Mouse (Mus musculus): ENCODE measurements around the gene Gm37240. TPM values are rescaled to one million over a fixed set of nuclear protein-coding genes. Genes with fewer than 3 reads are reported as not detected.

Gm37240 gene
- polyA plus RNA-seq, 1 experiment from 2014 or later = 18.1 TPM

DNA sequence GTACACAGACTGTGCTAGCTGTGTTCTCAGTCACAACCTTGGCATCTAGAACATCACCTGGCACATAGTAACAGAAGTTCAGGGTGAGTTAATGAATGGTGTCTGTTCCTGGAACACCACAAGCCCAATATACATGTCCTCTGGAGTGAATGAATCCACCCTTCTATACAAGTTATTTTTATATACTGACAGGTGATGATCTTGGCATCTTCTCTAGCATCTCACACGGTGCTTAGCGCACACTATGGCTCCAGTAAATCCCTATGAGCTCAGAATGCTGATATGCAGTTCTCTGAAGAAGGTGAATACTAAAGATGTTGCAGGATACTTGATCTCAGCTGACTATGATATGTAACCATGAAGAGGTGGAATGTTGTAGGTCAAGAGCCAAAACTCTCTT, 24.4 kb downstream of the Gm37240 start:
- no peaks in the 10 kb centered on the region for H3K27me3 ChIP-seq (ENCODE audit: control insufficient read depth, insufficient read depth, low read length)
- H3K9ac ChIP-seq (ENCODE audit: low read length) = no peak overlapping the region
- H3K4me3 ChIP-seq (ENCODE audit: low read depth, low read length) = no peak overlapping the region
- no peaks in the 10 kb centered on the region for H3K9me3 ChIP-seq (ENCODE audit: control insufficient read depth, low read length)
- WGBS = 79% methylated on average over 2 of the region's 2 CpGs
- ATAC-seq (ENCODE audit: low FRiP score, low TSS enrichment) = no peak
- H3K36me3 ChIP-seq (ENCODE audit: control insufficient read depth, insufficient read depth, low read length) = no peaks in the 10 kb centered on the region
- no peak for DNase-seq (ENCODE audit: low spot score)
- H3K27ac ChIP-seq (replicated peaks) = no peak overlapping the region
- no peak overlapping the region for H3K4me2 ChIP-seq (replicated peaks; ENCODE audit: low read depth)
- TF ChIP-seq CTCF (IDR thresholded peaks at IDR 0.05; ENCODE audit: low read depth) (no peak), EP300 (optimal IDR thresholded peaks at IDR 0.05) (no peak)
- H3K4me1 ChIP-seq (replicated peaks; ENCODE audit: control insufficient read depth, insufficient read depth) = no peaks in the 10 kb centered on the region

DNA sequence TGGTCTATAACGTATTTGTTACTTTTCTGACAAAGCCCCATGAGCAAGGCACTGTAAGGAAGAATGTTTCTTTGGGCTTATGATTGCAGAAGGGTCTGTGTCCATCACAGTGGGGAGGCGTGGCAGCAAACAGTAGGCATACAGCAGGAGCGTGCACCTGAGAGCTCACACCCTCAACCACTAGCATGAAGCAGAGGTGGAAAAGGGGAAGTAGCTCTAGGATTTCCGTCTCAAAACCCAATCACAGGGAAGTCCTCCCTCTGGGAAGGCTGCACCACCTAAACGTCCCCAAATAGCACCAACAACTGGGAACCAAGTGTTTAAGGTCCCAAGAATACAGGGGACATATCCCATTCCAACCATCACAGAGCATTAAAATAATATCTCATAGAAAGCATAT, 26.3 kb downstream of the Gm37240 start:
- no peaks in the 10 kb centered on the region for H3K9me3 ChIP-seq (ENCODE audit: control insufficient read depth, low read length)
- 69% methylated on average over 5 of the region's 5 CpGs for WGBS
- no peaks in the 10 kb centered on the region for H3K4me1 ChIP-seq (replicated peaks; ENCODE audit: control insufficient read depth, insufficient read depth)
- H3K27ac ChIP-seq (replicated peaks) = no peak overlapping the region
- no peaks in the 10 kb centered on the region for H3K36me3 ChIP-seq (ENCODE audit: control insufficient read depth, insufficient read depth, low read length)
- H3K9ac ChIP-seq (ENCODE audit: low read length) = no peak overlapping the region
- no peak for ATAC-seq (ENCODE audit: low FRiP score, low TSS enrichment)
- no peaks in the 10 kb centered on the region for H3K27me3 ChIP-seq (ENCODE audit: control insufficient read depth, insufficient read depth, low read length)
- H3K4me2 ChIP-seq (replicated peaks; ENCODE audit: low read depth) = no peak overlapping the region
- no peak for TF ChIP-seq CTCF (IDR thresholded peaks at IDR 0.05; ENCODE audit: low read depth)
- DNase-seq (ENCODE audit: low spot score) = no peak
- H3K4me3 ChIP-seq (ENCODE audit: low read depth, low read length) = no peak overlapping the region

DNA sequence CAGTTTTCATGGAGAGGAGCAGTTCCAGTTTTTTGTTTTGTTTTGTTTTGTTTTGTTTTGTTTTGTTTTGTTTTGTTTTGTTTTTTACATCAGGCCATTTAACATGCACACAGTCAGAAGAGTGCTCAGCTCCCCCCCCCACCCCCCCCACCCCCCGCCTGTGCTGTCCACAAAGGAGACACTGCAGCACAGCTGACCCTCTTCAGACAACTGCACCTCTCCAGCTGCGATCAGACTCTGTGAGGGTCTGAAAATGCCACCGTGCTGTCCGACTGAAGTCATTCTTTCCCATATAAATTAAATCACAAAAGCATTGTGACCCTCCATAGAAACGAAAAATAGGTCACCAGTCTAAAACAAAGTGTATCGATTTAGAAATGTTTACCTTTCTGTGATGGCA, 28.0 kb downstream of the Gm37240 start:
- ATAC-seq (ENCODE audit: low FRiP score, low TSS enrichment) (no peak), DNase-seq (ENCODE audit: low spot score) (no peak)
- Histone ChIP-seq H3K36me3 (ENCODE audit: control insufficient read depth, insufficient read depth, low read length) (no peaks in the 10 kb centered on the region), H3K27me3 (ENCODE audit: control insufficient read depth, insufficient read depth, low read length) (no peaks in the 10 kb centered on the region), H3K9me3 (ENCODE audit: control insufficient read depth, low read length) (no peaks in the 10 kb centered on the region), H3K4me1 (replicated peaks; ENCODE audit: control insufficient read depth, insufficient read depth) (no peaks in the 10 kb centered on the region), H3K27ac (replicated peaks) (no peak overlapping the region), H3K4me2 (replicated peaks; ENCODE audit: low read depth) (no peak overlapping the region), H3K9ac (ENCODE audit: low read length) (no peak overlapping the region), H3K4me3 (ENCODE audit: low read depth, low read length) (no peak overlapping the region)
- TF ChIP-seq CTCF (IDR thresholded peaks at IDR 0.05; ENCODE audit: low read depth) = no peak
- no peak for TF ChIP-seq EP300 (optimal IDR thresholded peaks at IDR 0.05)
- 60% methylated on average over 6 of the region's 6 CpGs for WGBS

DNA sequence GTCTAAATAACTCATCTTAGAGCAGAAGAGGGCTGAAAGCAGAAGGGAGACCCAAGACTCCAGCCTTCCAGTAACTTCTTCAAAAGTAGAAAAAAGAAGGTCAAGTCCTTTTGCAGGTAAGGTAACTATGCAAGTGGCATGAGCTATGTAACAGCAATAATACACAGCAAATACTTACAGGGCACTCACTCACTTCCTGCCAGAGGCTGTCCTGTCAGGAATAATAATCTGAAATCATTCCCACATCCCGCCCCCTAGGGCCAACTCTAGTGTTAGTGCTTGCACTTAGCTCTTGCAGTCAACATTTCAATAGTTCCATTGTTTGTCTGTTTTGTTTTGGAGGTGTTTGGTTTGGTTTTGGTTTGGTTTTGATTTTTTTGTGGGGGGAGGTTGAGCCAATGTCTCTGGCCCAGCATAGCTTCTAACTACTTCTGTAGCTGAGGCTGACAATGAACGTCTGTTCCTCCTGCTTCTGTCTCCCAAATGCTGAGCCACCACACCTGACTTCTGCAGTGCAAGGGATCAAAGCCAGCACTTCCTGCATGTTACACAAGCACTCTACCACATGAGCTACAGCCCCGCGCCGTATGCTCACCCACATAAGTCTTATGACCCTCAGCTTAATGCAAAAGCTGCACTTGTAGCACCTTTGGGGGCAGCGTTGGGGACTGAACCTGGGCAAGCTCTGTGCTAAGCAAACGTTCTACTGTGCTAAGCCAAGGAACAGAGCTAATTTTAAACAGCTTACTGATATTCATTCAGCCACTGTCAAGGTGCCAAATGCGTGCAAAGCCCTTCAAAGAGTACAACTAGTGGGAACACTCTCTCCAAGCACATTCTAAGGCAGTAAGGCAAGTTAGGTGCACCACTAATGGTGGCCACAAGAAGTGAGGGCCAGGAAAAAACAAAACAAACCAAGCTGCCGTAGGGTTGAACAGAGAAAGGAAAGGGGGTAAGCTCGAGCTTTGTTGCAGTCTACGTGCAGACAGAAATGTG, 28.9 kb downstream of the Gm37240 start:
- no peak for ATAC-seq (ENCODE audit: low FRiP score, low TSS enrichment)

DNA sequence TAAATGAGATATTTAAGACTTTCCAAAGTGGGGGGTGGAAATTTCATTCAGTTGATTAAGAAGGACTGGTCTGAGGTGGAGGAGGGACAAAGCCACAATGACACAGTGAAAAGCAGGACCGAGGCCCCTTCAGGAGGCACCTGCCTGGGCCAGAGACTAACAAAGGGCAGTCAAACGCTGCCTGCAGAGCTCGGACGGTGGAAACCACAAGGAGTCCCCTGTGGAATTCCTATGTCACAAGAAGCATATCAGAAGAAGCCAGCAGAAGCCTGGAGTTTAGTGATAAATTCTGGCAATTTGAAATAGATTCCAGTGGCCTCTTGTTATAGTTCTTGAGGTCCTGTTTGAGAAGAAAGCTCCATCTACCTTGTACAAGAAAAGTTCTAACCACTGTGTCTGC, 30.2 kb downstream of the Gm37240 start:
- no peak for TF ChIP-seq EP300 (optimal IDR thresholded peaks at IDR 0.05)
- TF ChIP-seq CTCF (IDR thresholded peaks at IDR 0.05; ENCODE audit: low read depth) = no peak
- WGBS = 45% methylated on average over 4 of the region's 4 CpGs
- DNase-seq (ENCODE audit: low spot score) = no peak
- no peaks in the 10 kb centered on the region for H3K4me1 ChIP-seq (replicated peaks; ENCODE audit: control insufficient read depth, insufficient read depth)
- H3K4me3 ChIP-seq (ENCODE audit: low read depth, low read length) = no peak overlapping the region
- no peak overlapping the region for H3K9ac ChIP-seq (ENCODE audit: low read length)
- no peaks in the 10 kb centered on the region for H3K27me3 ChIP-seq (ENCODE audit: control insufficient read depth, insufficient read depth, low read length)
- no peaks in the 10 kb centered on the region for H3K36me3 ChIP-seq (ENCODE audit: control insufficient read depth, insufficient read depth, low read length)
- H3K9me3 ChIP-seq (ENCODE audit: control insufficient read depth, low read length) = no peaks in the 10 kb centered on the region
- H3K27ac ChIP-seq (replicated peaks) = no peak overlapping the region
- H3K4me2 ChIP-seq (replicated peaks; ENCODE audit: low read depth) = no peak overlapping the region
- no peak for ATAC-seq (ENCODE audit: low FRiP score, low TSS enrichment)

More for the DNA sequence above, 28.9 kb downstream of the Gm37240 start:
- TF ChIP-seq EP300 (optimal IDR thresholded peaks at IDR 0.05) = no peak
- TF ChIP-seq CTCF (IDR thresholded peaks at IDR 0.05; ENCODE audit: low read depth) = no peak
- H3K4me2 ChIP-seq (replicated peaks; ENCODE audit: low read depth) = no peak overlapping the region
- WGBS = 51% methylated on average over 11 of the region's 11 CpGs
- no peaks in the 10 kb centered on the region for H3K4me1 ChIP-seq (replicated peaks; ENCODE audit: control insufficient read depth, insufficient read depth)
- H3K36me3 ChIP-seq (ENCODE audit: control insufficient read depth, insufficient read depth, low read length) = no peaks in the 10 kb centered on the region
- no peaks in the 10 kb centered on the region for H3K27me3 ChIP-seq (ENCODE audit: control insufficient read depth, insufficient read depth, low read length)
- no peak for DNase-seq (ENCODE audit: low spot score)
- 0 out of 2 replicates have a peak overlapping the region, but pooled peaks have one; percentile 4 for H3K27ac ChIP-seq (replicated peaks)
- no peak overlapping the region for H3K4me3 ChIP-seq (ENCODE audit: low read depth, low read length)
- no peak overlapping the region for H3K9ac ChIP-seq (ENCODE audit: low read length)
- no peaks in the 10 kb centered on the region for H3K9me3 ChIP-seq (ENCODE audit: control insufficient read depth, low read length)

DNA sequence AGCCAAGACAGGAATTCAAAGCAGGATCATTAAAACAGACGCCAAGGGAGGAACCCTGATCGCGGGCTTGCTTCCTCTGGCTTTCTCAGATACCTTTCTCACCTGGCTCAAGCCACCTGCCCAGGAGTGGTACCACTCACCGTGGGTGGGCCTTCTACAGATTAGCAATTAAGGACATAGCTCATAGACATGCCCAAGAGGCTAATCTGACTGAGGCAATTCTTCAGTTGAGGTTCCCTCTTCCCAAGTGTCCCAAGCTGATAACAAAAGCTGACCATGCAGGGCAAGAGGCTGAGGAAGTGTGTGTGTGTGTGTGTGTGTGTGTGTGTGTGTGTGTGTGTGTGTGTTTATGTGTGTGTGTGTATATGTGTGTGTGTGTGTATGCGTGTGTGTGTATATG, 31.4 kb downstream of the Gm37240 start:
- Histone ChIP-seq H3K4me3 (ENCODE audit: low read depth, low read length) (no peak overlapping the region), H3K4me2 (replicated peaks; ENCODE audit: low read depth) (no peak overlapping the region), H3K36me3 (ENCODE audit: control insufficient read depth, insufficient read depth, low read length) (no peaks in the 10 kb centered on the region), H3K27ac (replicated peaks) (no peak overlapping the region), H3K9ac (ENCODE audit: low read length) (no peak overlapping the region), H3K4me1 (replicated peaks; ENCODE audit: control insufficient read depth, insufficient read depth) (no peaks in the 10 kb centered on the region), H3K27me3 (ENCODE audit: control insufficient read depth, insufficient read depth, low read length) (no peaks in the 10 kb centered on the region), H3K9me3 (ENCODE audit: control insufficient read depth, low read length) (no peaks in the 10 kb centered on the region)
- DNase-seq (ENCODE audit: low spot score) (no peak), ATAC-seq (ENCODE audit: low FRiP score, low TSS enrichment) (no peak)
- TF ChIP-seq EP300 (optimal IDR thresholded peaks at IDR 0.05) (no peak), CTCF (IDR thresholded peaks at IDR 0.05; ENCODE audit: low read depth) (no peak)
- WGBS = 76% methylated on average over 5 of the region's 5 CpGs
